8 mouse cellular contexts compared by ENCODE assay signal in genomic region chr8:81012699-81013098, GRCm38 (mm10). TPM values are rescaled to one million over a fixed set of nuclear protein-coding genes. Genes with fewer than 3 reads are reported as not detected.
DNase-seq lines count a peak whose midpoint lies in the region; ATAC-seq and TF ChIP-seq lines count a peak whose summit lies in the region.

No protein-coding gene starts in this region.

- H3K36me3 ChIP-seq in heart, postnatal 0 days (replicated peaks; ENCODE audit: control insufficient read depth, insufficient read depth, low read length) = peaks cover 16% of the 10 kb centered on the region
- peaks cover 15 to 21% of the 10 kb centered on the region in 2 experiments for H3K36me3 ChIP-seq in MEL (ENCODE audit: control insufficient read depth in 1 of 2, insufficient read depth in 2 of 2, low read length in 2 of 2)
- peaks cover 33% of the 10 kb centered on the region for H3K36me3 ChIP-seq in hindbrain, embryonic 14.5 days (replicated peaks; ENCODE audit: control insufficient read depth, insufficient read depth)
- peaks cover 21% of the 10 kb centered on the region for H3K36me3 ChIP-seq in midbrain, embryonic 14.5 days (ENCODE audit: control insufficient read depth, insufficient read depth, low read length)

- no peak for DNase-seq in heart, postnatal 0 days (ENCODE audit: low spot score)
- DNase-seq in heart, postnatal 36 days = no peak
- peak; percentile 77 for DNase-seq in MEL (ENCODE audit: low read depth, low spot score)
- DNase-seq in hindbrain, embryonic 14.5 days (ENCODE audit: low spot score) = no peak
- no peak for DNase-seq in midbrain, embryonic 14.5 days
- DNase-seq in urinary bladder, postnatal 14 days (ENCODE audit: low spot score) = no peak
- no peak for DNase-seq in cerebellum, adult 9-10 months
- no peak for DNase-seq in left cerebral cortex, postnatal 4 days

- TF ChIP-seq CTCF in heart, postnatal 0 days (IDR thresholded peaks at IDR 0.05; ENCODE audit: low read depth) = no peak
- TF ChIP-seq CTCF in MEL (IDR thresholded peaks at IDR 0.05 in 2 of 3, conservative IDR thresholded peaks at IDR 0.05 in 1 of 3; ENCODE audit: control insufficient read depth in 1 of 3, insufficient read depth in 1 of 3, low read depth in 2 of 3, low read length in 3 of 3, poor library complexity in 1 of 3, severe bottlenecking in 1 of 3) = no peak

- H3K9me3 ChIP-seq in heart, postnatal 0 days (replicated peaks; ENCODE audit: control insufficient read depth, low read length) = no peaks in the 10 kb centered on the region
- no peaks in the 10 kb centered on the region for H3K9me3 ChIP-seq in MEL (replicated peaks; ENCODE audit: insufficient read depth, low read length)
- H3K9me3 ChIP-seq in hindbrain, embryonic 14.5 days (ENCODE audit: control insufficient read depth, low read length) = no peaks in the 10 kb centered on the region
- H3K9me3 ChIP-seq in midbrain, embryonic 14.5 days (ENCODE audit: control insufficient read depth, low read length) = no peaks in the 10 kb centered on the region

- no peak for TF ChIP-seq RAD21 in MEL (IDR thresholded peaks at IDR 0.05; ENCODE audit: low read depth, low read length)

- H3K4me1 ChIP-seq in heart, postnatal 0 days (ENCODE audit: control insufficient read depth, insufficient read depth) = peaks cover 19% of the 10 kb centered on the region
- H3K4me1 ChIP-seq in MEL (ENCODE audit: control insufficient read depth in 1 of 2, insufficient read depth in 2 of 2, low read length in 2 of 2) = peaks cover 3 to 8% of the 10 kb centered on the region in 2 experiments; a peak in 3 of 4 replicates
- H3K4me1 ChIP-seq in hindbrain, embryonic 14.5 days (replicated peaks; ENCODE audit: control insufficient read depth, insufficient read depth, low read length) = peaks cover 35% of the 10 kb centered on the region
- peaks cover 25% of the 10 kb centered on the region for H3K4me1 ChIP-seq in midbrain, embryonic 14.5 days (ENCODE audit: control insufficient read depth, insufficient read depth, low read length)

- peak overlapping the region; percentile 95 for H3K4me3 ChIP-seq in heart, postnatal 0 days (ENCODE audit: low read depth, low read length)
- H3K4me3 ChIP-seq in MEL (ENCODE audit: control insufficient read depth in 1 of 2, insufficient read depth in 1 of 2, low read depth in 2 of 2, low read length in 2 of 2) = peak overlapping the region; percentile 55 to 86
- H3K4me3 ChIP-seq in hindbrain, embryonic 14.5 days (replicated peaks; ENCODE audit: low read length) = peak overlapping the region; percentile 98
- peak overlapping the region; percentile 95 for H3K4me3 ChIP-seq in midbrain, embryonic 14.5 days (replicated peaks; ENCODE audit: low read depth, low read length)

- WGBS in heart, postnatal 0 days = 34% methylated on average over 2 of the region's 2 CpGs
- WGBS in hindbrain, embryonic 14.5 days = 83% methylated on average over 2 of the region's 2 CpGs
- 94% methylated on average over 2 of the region's 2 CpGs for WGBS in midbrain, embryonic 14.5 days

- H3K4me2 ChIP-seq in heart, postnatal 0 days (ENCODE audit: low read depth, low read length) = peak overlapping the region; percentile 98
- H3K4me2 ChIP-seq in hindbrain, embryonic 14.5 days (replicated peaks) = peak overlapping the region; percentile 97
- peak overlapping the region; percentile 99 for H3K4me2 ChIP-seq in midbrain, embryonic 14.5 days (ENCODE audit: low read length)

- H3K27ac ChIP-seq in heart, postnatal 0 days (ENCODE audit: low read depth) = no peak overlapping the region
- H3K27ac ChIP-seq in MEL (ENCODE audit: control insufficient read depth, low read depth, low read length) = peak overlapping the region; percentile 9; the same call in 1 of the 2 replicates
- H3K27ac ChIP-seq in hindbrain, embryonic 14.5 days = no peak overlapping the region
- no peak overlapping the region for H3K27ac ChIP-seq in midbrain, embryonic 14.5 days (replicated peaks; ENCODE audit: low read depth, low read length)

- TF ChIP-seq POLR2A in MEL (IDR thresholded peaks at IDR 0.05; ENCODE audit: control insufficient read depth in 1 of 2, insufficient read depth in 1 of 2, low read depth in 1 of 2, low read length in 2 of 2, poor library complexity in 1 of 2) = no peak

- TF ChIP-seq EP300 in heart, postnatal 0 days (IDR thresholded peaks at IDR 0.05; ENCODE audit: low read depth) = no peak
- no peak for TF ChIP-seq EP300 in MEL (IDR thresholded peaks at IDR 0.05; ENCODE audit: low read depth in 1 of 2, low read length in 2 of 2)

- peaks cover 38% of the 10 kb centered on the region for H3K79me2 ChIP-seq in MEL (ENCODE audit: control insufficient read depth, insufficient read depth, low read length, poor library complexity)

- H3K27me3 ChIP-seq in heart, postnatal 0 days (ENCODE audit: control insufficient read depth, insufficient read depth, low read length) = no peaks in the 10 kb centered on the region
- no peaks in the 10 kb centered on the region for H3K27me3 ChIP-seq in MEL (ENCODE audit: control insufficient read depth in 1 of 2, insufficient read depth in 2 of 2, low read length in 2 of 2)
- H3K27me3 ChIP-seq in hindbrain, embryonic 14.5 days (ENCODE audit: control insufficient read depth, insufficient read depth, low read length) = no peaks in the 10 kb centered on the region
- H3K27me3 ChIP-seq in midbrain, embryonic 14.5 days (ENCODE audit: control insufficient read depth, insufficient read depth, low read length) = no peaks in the 10 kb centered on the region

- H3K9ac ChIP-seq in heart, postnatal 0 days (replicated peaks; ENCODE audit: low read depth, low read length) = peak overlapping the region; percentile 94
- peak overlapping the region; percentile 94 for H3K9ac ChIP-seq in MEL (ENCODE audit: control insufficient read depth, low read depth, low read length, poor library complexity, severe bottlenecking)
- H3K9ac ChIP-seq in hindbrain, embryonic 14.5 days = peak overlapping the region; percentile 81
- peak overlapping the region; percentile 87 for H3K9ac ChIP-seq in midbrain, embryonic 14.5 days (replicated peaks; ENCODE audit: low read length)

- intact Hi-C loops in heart, postnatal 36 days (cut with DNase I) = loop anchor here (10.0 kb wide), 1 partner anchor 1318 kb away; no protein-coding TSS in a partner anchor
- intact Hi-C loops in left cerebral cortex, postnatal 4 days (cut with DNase I) = no loop called here

- no peak for ATAC-seq in heart, postnatal 0 days (ENCODE audit: insufficient read depth, low read depth)
- ATAC-seq in hindbrain, embryonic 14.5 days (ENCODE audit: low FRiP score) = no peak
- ATAC-seq in midbrain, embryonic 14.5 days (ENCODE audit: low FRiP score, low TSS enrichment) = no peak

TF ChIP-seq in MEL, 35 proteins besides CTCF, POLR2A, EP300 and RAD21 (continues in another document):
- no peak for TF ChIP-seq ZMIZ1 (IDR thresholded peaks at IDR 0.05; ENCODE audit: low read depth, low read length)
- no peak for TF ChIP-seq ZNF384 (IDR thresholded peaks at IDR 0.05; ENCODE audit: low read depth, low read length)
- TF ChIP-seq KAT2A (conservative IDR thresholded peaks at IDR 0.05; ENCODE audit: low read depth, low read length) = no peak
- no peak for TF ChIP-seq POLR2AphosphoS5 (IDR thresholded peaks at IDR 0.05; ENCODE audit: borderline replicate concordance, low read depth, low read length)
- no peak for TF ChIP-seq MEF2A (IDR thresholded peaks at IDR 0.05; ENCODE audit: extremely low read depth, insufficient replicate concordance, low read depth, low read length, poor library complexity, severe bottlenecking)
- TF ChIP-seq NRF1 (IDR thresholded peaks at IDR 0.05; ENCODE audit: insufficient read depth, low read depth, low read length, poor library complexity, severe bottlenecking) = no peak
- no peak for TF ChIP-seq ZKSCAN1 (IDR thresholded peaks at IDR 0.05; ENCODE audit: low read depth, low read length)
- peak; percentile 10; the same call in 1 of the 2 replicates for TF ChIP-seq ETS1 (IDR thresholded peaks at IDR 0.05; ENCODE audit: low read depth, low read length)
- TF ChIP-seq TCF12 (IDR thresholded peaks at IDR 0.05; ENCODE audit: low read depth, low read length) = no peak
- TF ChIP-seq E2F4 (IDR thresholded peaks at IDR 0.05; ENCODE audit: borderline replicate concordance, low read depth, low read length) = no peak
- TF ChIP-seq ZC3H11A (IDR thresholded peaks at IDR 0.05; ENCODE audit: low read depth, low read length) = no peak
- no peak for TF ChIP-seq JUND (IDR thresholded peaks at IDR 0.05; ENCODE audit: low read depth, low read length)
- TF ChIP-seq TBP (IDR thresholded peaks at IDR 0.05; ENCODE audit: low read depth, low read length) = peak; percentile 63; the same call in 1 of the 2 replicates
- no peak for TF ChIP-seq MYB (IDR thresholded peaks at IDR 0.05; ENCODE audit: low read depth, low read length)
- no peak for TF ChIP-seq MAX (IDR thresholded peaks at IDR 0.05; ENCODE audit: low read length)
- no peak for TF ChIP-seq MAZ (IDR thresholded peaks at IDR 0.05; ENCODE audit: low read depth, low read length)
- no peak for TF ChIP-seq SMC3 (IDR thresholded peaks at IDR 0.05; ENCODE audit: low read depth, low read length)
- TF ChIP-seq HCFC1 (IDR thresholded peaks at IDR 0.05; ENCODE audit: low read depth, low read length) = peak; percentile 53
- TF ChIP-seq SIN3A (IDR thresholded peaks at IDR 0.05; ENCODE audit: low read length) = peak; percentile 53; the same call in 1 of the 2 replicates
- TF ChIP-seq USF2 (IDR thresholded peaks at IDR 0.05; ENCODE audit: borderline replicate concordance in 1 of 2, insufficient read depth in 1 of 2, low read depth in 1 of 2, low read length in 2 of 2) = no peak
- no peak for TF ChIP-seq POLR2AphosphoS2 (IDR thresholded peaks at IDR 0.05; ENCODE audit: low read length)
- no peak for TF ChIP-seq ELF1 (IDR thresholded peaks at IDR 0.05; ENCODE audit: low read depth, low read length)
- no peak for TF ChIP-seq MAFK (IDR thresholded peaks at IDR 0.05; ENCODE audit: borderline replicate concordance, low read depth, low read length)
- TF ChIP-seq NELFE (IDR thresholded peaks at IDR 0.05; ENCODE audit: low read depth, low read length) = no peak
- TF ChIP-seq UBTF (IDR thresholded peaks at IDR 0.05; ENCODE audit: borderline replicate concordance, insufficient read depth, low read depth, low read length) = no peak

RNA-seq across cellular contexts. Expression of gene Usp38, which starts 2.0 kb away (rescaled TPM):
- 32.0 and 33.5 TPM in 2 replicates for total RNA-seq in heart, postnatal 0 days (2014; rRNA removed; ENCODE audit: low replicate concordance)
- polyA plus RNA-seq in heart, postnatal 0 days (2015; fragmentation: Nextera tagmentation; extraction: Ambion mirVana) = 9.2 and 11.1 TPM in 2 replicates
- total RNA-seq in heart, postnatal 36 days (2021) = 10 to 100 TPM; 17.4 to 20.8 TPM
- total RNA-seq in MEL (2012; rRNA removed) = 27.5 and 32.3 TPM in 2 replicates
- 10 to 100 TPM in 1 of 2 experiments, not detected in 1; 22.6 TPM for polyA plus RNA-seq in MEL (2012; ENCODE audit: insufficient read depth in 1 of 2, insufficient read length in 2 of 2, low read depth in 1 of 2, low replicate concordance in 2 of 2, missing spikeins in 1 of 2)
- 24.7 and 27.5 TPM in 2 replicates for polyA plus RNA-seq in hindbrain, embryonic 14.5 days (2014; fragmentation: Nextera tagmentation; extraction: Ambion mirVana)
- polyA plus RNA-seq in midbrain, embryonic 14.5 days (2014; fragmentation: Nextera tagmentation; extraction: Ambion mirVana) = 19.4 and 27.2 TPM in 2 replicates
- 10 to 100 TPM; 26.6 to 27.2 TPM for total RNA-seq in left cerebral cortex, postnatal 4 days (2021)
